Mouse (Mus musculus) heart, embryonic 14.5 days (tissue): ENCODE measurements around the gene Lfng. TPM values are rescaled to one million over a fixed set of nuclear protein-coding genes. Genes with fewer than 3 reads are reported as not detected.

Experiments
- ATAC-seq: fragments of 200-750 bp; cut with Nextera tagmentation; 2 replicates; pipeline ENCODE4 v1.8.0; 2017; ENCODE audit warnings: low read depth, moderate TSS enrichment; ENCODE audit not compliant: insufficient number of reproducible peaks, insufficient read depth, low FRiP score
- H3K27ac ChIP-seq, 2 experiments: fragments of 200-500 bp in 1 of 2; fragments of 300-500 bp in 1 of 2; sonication (generic) in 1 of 2; replicated peaks in 1 of 2; 2 replicates each; pipeline ENCODE4 v1.5.1; 2012 to 2014; ENCODE audit warnings: low read depth in 2 of 2, low read length in 2 of 2, control low read depth in 1 of 2, mild to moderate bottlenecking in 1 of 2, mixed read lengths in 1 of 2; ENCODE audit not compliant: control insufficient read depth in 1 of 2, insufficient read depth in 1 of 2
- H3K27me3 ChIP-seq: fragments of 300-500 bp; sonication (generic); 2 replicates; pipeline ENCODE4 v1.6.1; 2014; ENCODE audit warnings: mild to moderate bottlenecking, low read length, control low read depth; ENCODE audit not compliant: control insufficient read depth, insufficient read depth
- H3K36me3 ChIP-seq: fragments of 300-500 bp; sonication (generic); 2 replicates; pipeline ENCODE4 v1.6.1; 2014; ENCODE audit warnings: mild to moderate bottlenecking, control low read depth, low read length, mixed read lengths; ENCODE audit not compliant: control insufficient read depth, insufficient read depth
- H3K4me1 ChIP-seq, 2 experiments: fragments of 200-500 bp in 1 of 2; fragments of 300-500 bp in 1 of 2; sonication (generic) in 1 of 2; 2 replicates each; pipeline ENCODE4 v1.6.1; 2012 to 2014; ENCODE audit warnings: low read length in 2 of 2, control low read depth in 1 of 2, mixed read lengths in 1 of 2; ENCODE audit not compliant: control insufficient read depth in 2 of 2, insufficient read depth in 2 of 2
- H3K4me2 ChIP-seq: fragments of 300-500 bp; sonication (generic); 2 replicates; pipeline ENCODE4 v1.6.1; 2014; ENCODE audit warnings: mild to moderate bottlenecking, low read length
- H3K4me3 ChIP-seq, 2 experiments: fragments of 200-500 bp in 1 of 2; fragments of 300-500 bp in 1 of 2; sonication (generic) in 1 of 2; 2 replicates each; pipeline ENCODE4 v1.5.1; 2012 to 2014; ENCODE audit warnings: low read length in 2 of 2, mild to moderate bottlenecking in 2 of 2, control low read depth in 1 of 2, low read depth in 1 of 2, moderate library complexity in 1 of 2; ENCODE audit not compliant: control insufficient read depth in 1 of 2, insufficient read depth in 1 of 2
- H3K9ac ChIP-seq: fragments of 300-500 bp; sonication (generic); 2 replicates; pipeline ENCODE4 v1.6.1; 2014; ENCODE audit warnings: mild to moderate bottlenecking, low read length
- H3K9me3 ChIP-seq: fragments of 300-500 bp; sonication (generic); 2 replicates; pipeline ENCODE4 v1.6.1; 2016; ENCODE audit warnings: low read length, control low read depth; ENCODE audit not compliant: control insufficient read depth
- WGBS: fragments of 180-500 bp; shearing (Covaris S2); extraction: QIAGEN DNeasy Blood & Tissue Kit; methylation state at CpG from one replicate; pipeline ENCODE4 v1.1.7; 2014; 5-methylcytosine and 5-hydroxymethylcytosine counted together
- polyA plus RNA-seq: library from polyadenylated mRNA; unstranded; fragments of >200 nt; fragmentation: Nextera tagmentation; extraction: Ambion mirVana; gene quantifications from 2 replicates; pipeline ENCODE4 v1.2.1, GENCODE M21; 2014

The Lfng gene
- polyA plus RNA-seq, 1 experiment from 2014 or later = 6.4 TPM

- Histone ChIP-seq H3K9ac (peak overlapping the region; percentile 25; the same call in 1 of the 2 replicates), H3K4me1 (peaks cover under 1 to 3% of the 10 kb centered on the region in 2 experiments; a peak in 3 of 4 replicates), H3K9me3 (no peaks in the 10 kb centered on the region), H3K36me3 (peaks cover 7% of the 10 kb centered on the region; the same call in 1 of the 2 replicates), H3K27me3 (no peaks in the 10 kb centered on the region), H3K4me3 (no peak overlapping the region), H3K27ac (no peak overlapping the region), H3K4me2 (no peak overlapping the region)
- WGBS = 60% methylated on average over 9 of the region's 9 CpGs
- no peak for ATAC-seq
These were observed 9.6 kb downstream of the Lfng start for GRCm38 (mm10) chr5:140616691-140617090.

- no peak for ATAC-seq
- H3K36me3 ChIP-seq = peaks cover 17% of the 10 kb centered on the region
- H3K4me2 ChIP-seq = no peak overlapping the region
- no peaks in the 10 kb centered on the region for H3K4me1 ChIP-seq
- no peak overlapping the region for H3K9ac ChIP-seq
- 70% methylated on average over 5 of the region's 5 CpGs for WGBS
- no peaks in the 10 kb centered on the region for H3K27me3 ChIP-seq
- no peaks in the 10 kb centered on the region for H3K9me3 ChIP-seq
- H3K4me3 ChIP-seq = no peak overlapping the region
- no peak overlapping the region for H3K27ac ChIP-seq
These were observed 10.6 kb downstream of the Lfng start for GRCm38 (mm10) chr5:140617714-140618113.

GRCm38 (mm10) chr5:140619151-140619771 lies 12.1 kb downstream of the Lfng start:
- Histone ChIP-seq H3K4me3 (no peak overlapping the region), H3K9me3 (no peaks in the 10 kb centered on the region), H3K4me2 (no peak overlapping the region), H3K9ac (no peak overlapping the region), H3K27ac (no peak overlapping the region), H3K4me1 (no peaks in the 10 kb centered on the region), H3K36me3 (peaks cover 33% of the 10 kb centered on the region), H3K27me3 (no peaks in the 10 kb centered on the region)
- WGBS = 20% methylated on average over 6 of the region's 6 CpGs
- ATAC-seq = no peak

GRCm38 (mm10) chr5:140619895-140620736 lies 13.0 kb downstream of the Lfng start:
- H3K27ac ChIP-seq = no peak overlapping the region
- H3K36me3 ChIP-seq = peaks cover 41% of the 10 kb centered on the region
- H3K4me3 ChIP-seq = no peak overlapping the region
- H3K4me1 ChIP-seq = no peaks in the 10 kb centered on the region
- no peak overlapping the region for H3K9ac ChIP-seq
- ATAC-seq = no peak
- H3K9me3 ChIP-seq = no peaks in the 10 kb centered on the region
- H3K27me3 ChIP-seq = no peaks in the 10 kb centered on the region
- WGBS = 56% methylated on average over 7 of the region's 7 CpGs
- no peak overlapping the region for H3K4me2 ChIP-seq

- H3K27me3 ChIP-seq = no peaks in the 10 kb centered on the region
- no peak for ATAC-seq
- no peak overlapping the region for H3K9ac ChIP-seq
- no peak overlapping the region for H3K4me3 ChIP-seq
- H3K9me3 ChIP-seq = no peaks in the 10 kb centered on the region
- H3K27ac ChIP-seq = no peak overlapping the region
- H3K4me1 ChIP-seq = no peaks in the 10 kb centered on the region
- WGBS = 64% methylated on average over 9 of the region's 9 CpGs
- H3K4me2 ChIP-seq = no peak overlapping the region
- H3K36me3 ChIP-seq = peaks cover 47% of the 10 kb centered on the region
These were observed 14.0 kb downstream of the Lfng start for GRCm38 (mm10) chr5:140621092-140621491.

GRCm38 (mm10) chr5:140621517-140621916 lies 14.4 kb downstream of the Lfng start:
- WGBS = 62% methylated on average over 10 of the region's 10 CpGs

GRCm38 (mm10) chr5:140622978-140623670 lies 16.0 kb downstream of the Lfng start:
- H3K27ac ChIP-seq = no peak overlapping the region
- H3K4me3 ChIP-seq = no peak overlapping the region
- no peaks in the 10 kb centered on the region for H3K27me3 ChIP-seq
- H3K4me2 ChIP-seq = no peak overlapping the region
- no peaks in the 10 kb centered on the region for H3K9me3 ChIP-seq
- peaks cover 67% of the 10 kb centered on the region for H3K36me3 ChIP-seq
- no peak for ATAC-seq
- H3K4me1 ChIP-seq = no peaks in the 10 kb centered on the region
- 94% methylated on average over 23 of the region's 23 CpGs for WGBS
- H3K9ac ChIP-seq = no peak overlapping the region

More at GRCm38 (mm10) chr5:140621517-140621916, 14.4 kb downstream of the Lfng start:
- ATAC-seq = no peak
- Histone ChIP-seq H3K9ac (no peak overlapping the region), H3K36me3 (peaks cover 51% of the 10 kb centered on the region), H3K9me3 (no peaks in the 10 kb centered on the region), H3K27ac (no peak overlapping the region), H3K27me3 (no peaks in the 10 kb centered on the region), H3K4me2 (no peak overlapping the region), H3K4me1 (no peaks in the 10 kb centered on the region), H3K4me3 (no peak overlapping the region)
